Mouse (Mus musculus) MN1 (cell line): ENCODE results near the gene Zfp184.
A peak's percentile ranks its signal among the peaks of the same experiment; 100 is the strongest.

Experiments
- DNase-seq: peaks from one replicate; pipeline ENCODE4 v3.0.0-alpha.2; 2016; ENCODE audit warnings: low spot score

The Zfp184 gene

GRCm38 (mm10) chr13:21984486-21984885 lies 39.6 kb downstream of the Zfp184 start:
- no peak for DNase-seq

- no peak for DNase-seq
These were observed 47.7 kb downstream of the Zfp184 start for GRCm38 (mm10) chr13:21992550-21992949.

GRCm38 (mm10) chr13:21993957-21994738 lies 49.3 kb downstream of the Zfp184 start:
- peak; percentile 76 for DNase-seq

GRCm38 (mm10) chr13:21994896-21995295 lies 50.0 kb downstream of the Zfp184 start:
- no peak for DNase-seq

GRCm38 (mm10) chr13:21995331-21995914 lies 50.5 kb downstream of the Zfp184 start:
- peak; percentile 70 for DNase-seq

GRCm38 (mm10) chr13:21996101-21996839 lies 51.4 kb downstream of the Zfp184 start:
- DNase-seq: peak; percentile 65

- DNase-seq: no peak
These were observed 51.9 kb downstream of the Zfp184 start for GRCm38 (mm10) chr13:21996840-21997185.

GRCm38 (mm10) chr13:21997201-21997820 lies 52.4 kb downstream of the Zfp184 start:
- DNase-seq: no peak

GRCm38 (mm10) chr13:21997821-21998220 lies 52.9 kb downstream of the Zfp184 start:
- DNase-seq: no peak

- DNase-seq: no peak
These were observed 53.5 kb downstream of the Zfp184 start for GRCm38 (mm10) chr13:21998412-21998811.

GRCm38 (mm10) chr13:21999147-21999546 lies 54.3 kb downstream of the Zfp184 start:
- no peak for DNase-seq

- DNase-seq: no peak
These were observed 56.5 kb downstream of the Zfp184 start for GRCm38 (mm10) chr13:22001346-22001745.

GRCm38 (mm10) chr13:22001823-22002222 lies 56.9 kb downstream of the Zfp184 start:
- no peak for DNase-seq

GRCm38 (mm10) chr13:22005605-22006333 lies 60.9 kb downstream of the Zfp184 start:
- DNase-seq: peak; percentile 67

- DNase-seq: peak; percentile 70
These were observed 61.6 kb downstream of the Zfp184 start for GRCm38 (mm10) chr13:22006334-22007120.

GRCm38 (mm10) chr13:22007121-22007510 lies 62.2 kb downstream of the Zfp184 start:
- no peak for DNase-seq

- DNase-seq: no peak
These were observed 63.0 kb downstream of the Zfp184 start for GRCm38 (mm10) chr13:22007872-22008271.

- DNase-seq: no peak
These were observed 63.8 kb downstream of the Zfp184 start for GRCm38 (mm10) chr13:22008707-22009106.

- no peak for DNase-seq
These were observed 64.7 kb downstream of the Zfp184 start, which contains the start of gene Prss16 for GRCm38 (mm10) chr13:22009642-22010041. TSS of gene Prss16 (minus strand) at chr13:22009742.
